Mouse (Mus musculus) bone marrow, adult 2 months (tissue): ENCODE results near the gene Slc9a8. TPM values are rescaled to one million over a fixed set of nuclear protein-coding genes. Genes with fewer than 3 reads are reported as not detected.
A peak's percentile ranks its signal among the peaks of the same experiment; 100 is the strongest.

Experiments used
- H3K27ac ChIP-seq: fragments of 200-500 bp; 2 replicates; pipeline ENCODE4 v1.5.1; 2012; ENCODE audit warnings: low read depth, mild to moderate bottlenecking, control low read depth, inconsistent platforms, low read length; ENCODE audit not compliant: control insufficient read depth, poor library complexity, insufficient read depth
- H3K4me1 ChIP-seq: fragments of 200-500 bp; 2 replicates; pipeline ENCODE4 v1.6.1; 2011; ENCODE audit warnings: low read length; ENCODE audit not compliant: control insufficient read depth, insufficient read depth
- H3K4me3 ChIP-seq: fragments of 200-500 bp; replicated peaks from 2 replicates; pipeline ENCODE3; 2011; ENCODE audit warnings: mild to moderate bottlenecking, low read depth, low read length, control low read depth; ENCODE audit not compliant: control insufficient read depth
- CTCF ChIP-seq: fragments of 200-500 bp; IDR thresholded peaks from 2 replicates; pipeline ENCODE4 v1.5.1; 2011; ENCODE audit warnings: low read length, control low read depth; ENCODE audit not compliant: control insufficient read depth, insufficient read depth
- POLR2A ChIP-seq: fragments of 200-500 bp; IDR thresholded peaks from 2 replicates; pipeline ENCODE4 v1.6.1; 2011; ENCODE audit warnings: low read depth, mild to moderate bottlenecking, control low read depth, low read length, borderline replicate concordance; ENCODE audit not compliant: control insufficient read depth
- WGBS: fragments of 180-500 bp; shearing (Covaris S2); methylation state at CpG from one replicate; pipeline ENCODE4 v1.1.7; 2018; 5-methylcytosine and 5-hydroxymethylcytosine counted together
- polyA plus RNA-seq: library from polyadenylated mRNA; stranded (reverse); fragments of >200 nt; gene quantifications from 2 replicates; pipeline ENCODE4 v1.2.4, GENCODE M21; 2011; ENCODE audit warnings: low replicate concordance; ENCODE audit not compliant: missing spikeins, insufficient read depth, insufficient read length

Gene Slc9a8
- polyA plus RNA-seq, 1 experiment, result 49.4 TPM

GRCm38 (mm10) chr2:167484932-167485331, 63.4 kb downstream of the Slc9a8 start:
- WGBS, result 92% methylated on average over 11 of the region's 11 CpGs
- Histone ChIP-seq H3K4me1 (no peaks in the 10 kb centered on the region), H3K4me3 (no peak overlapping the region), H3K27ac (no peak overlapping the region)
- no peak for TF ChIP-seq POLR2A
- no peak for TF ChIP-seq CTCF

GRCm38 (mm10) chr2:167485501-167486377, 64.2 kb downstream of the Slc9a8 start:
- no peak overlapping the region; the same call in 1 of the 2 replicates for H3K27ac ChIP-seq
- no peak overlapping the region for H3K4me3 ChIP-seq
- H3K4me1 ChIP-seq, result no peaks in the 10 kb centered on the region
- TF ChIP-seq POLR2A (no peak), CTCF (no peak)
- 78% methylated on average over 7 of the region's 7 CpGs for WGBS

GRCm38 (mm10) chr2:167486573-167486972, 65.1 kb downstream of the Slc9a8 start:
- H3K4me1 ChIP-seq, result no peaks in the 10 kb centered on the region
- 82% methylated on average over 4 of the region's 4 CpGs for whole genome bisulfite sequencing
- H3K27ac ChIP-seq, result no peak overlapping the region
- H3K4me3 ChIP-seq, result no peak overlapping the region
- TF ChIP-seq CTCF (no peak), POLR2A (no peak)

- Histone ChIP-seq H3K27ac (no peak overlapping the region), H3K4me1 (no peaks in the 10 kb centered on the region; the same call in 1 of the 2 replicates)
Measured at GRCm38 (mm10) chr2:167487551-167487950, 66.0 kb downstream of the Slc9a8 start.

GRCm38 (mm10) chr2:167487994-167488393, 66.5 kb downstream of the Slc9a8 start:
- H3K27ac ChIP-seq, result no peak overlapping the region
- H3K4me1 ChIP-seq, result no peaks in the 10 kb centered on the region; the same call in 1 of the 2 replicates
- no peak overlapping the region for H3K4me3 ChIP-seq
- WGBS, result 92% methylated on average over 6 of the region's 6 CpGs
- no peak for TF ChIP-seq POLR2A
- no peak for TF ChIP-seq CTCF

More at GRCm38 (mm10) chr2:167487551-167487950, 66.0 kb downstream of the Slc9a8 start:
- WGBS, result 92% methylated on average over 6 of the region's 6 CpGs
- H3K4me3 ChIP-seq, result no peak overlapping the region
- no peak for TF ChIP-seq CTCF
- TF ChIP-seq POLR2A, result no peak

- TF ChIP-seq POLR2A (no peak), CTCF (no peak)
- 75% methylated on average over 4 of the region's 4 CpGs for WGBS
- Histone ChIP-seq H3K4me3 (no peak overlapping the region), H3K4me1 (no peaks in the 10 kb centered on the region; the same call in 1 of the 2 replicates), H3K27ac (no peak overlapping the region)
Measured at GRCm38 (mm10) chr2:167490813-167491525, 69.5 kb downstream of the Slc9a8 start.

- Histone ChIP-seq H3K4me3 (peak within 1 kb of the TSS; percentile 97), H3K4me1 (no peaks in the 10 kb centered on the region; the same call in 1 of the 2 replicates), H3K27ac (peak within 1 kb of the TSS; percentile 100)
- TF ChIP-seq POLR2A (no peak), CTCF (no peak)
- 3% methylated on average over 52 of the region's 52 CpGs for WGBS
Measured at GRCm38 (mm10) chr2:167491757-167492708, 70.5 kb downstream of the Slc9a8 start, which contains the start of gene Rnf114. Gene Rnf114, plus strand, starts transcription at chr2:167492645.

- no peaks in the 10 kb centered on the region; the same call in 1 of the 2 replicates for H3K4me1 ChIP-seq
- TF ChIP-seq POLR2A (peak; percentile 80; the same call in 1 of the 2 replicates), CTCF (no peak)
- H3K27ac ChIP-seq, result peak within 1 kb of the TSS; percentile 100
- 2% methylated on average over 63 of the region's 63 CpGs for WGBS
- peak within 1 kb of the TSS; percentile 97 for H3K4me3 ChIP-seq
Measured at GRCm38 (mm10) chr2:167492713-167493636, 71.5 kb downstream of the Slc9a8 start, which contains the start of gene Spata2. Gene Spata2, minus strand, starts transcription at chr2:167492887.
